Mouse (Mus musculus) hindbrain, embryonic 15.5 days (tissue): ENCODE measurements around the gene Ippk. TPM values are rescaled to one million over a fixed set of nuclear protein-coding genes. Genes with fewer than 3 reads are reported as not detected.

ENCODE experiments used
- ATAC-seq: fragments of 200-750 bp; cut with Nextera tagmentation; 2 replicates; pipeline ENCODE4 v1.8.0; 2017; ENCODE audit warnings: low read depth, moderate number of reproducible peaks, moderate TSS enrichment; ENCODE audit not compliant: low FRiP score
- H3K27ac ChIP-seq: fragments of 300-500 bp; sonication (generic); replicated peaks from 2 replicates; pipeline ENCODE4 v1.5.1; 2015; ENCODE audit warnings: mild to moderate bottlenecking, inconsistent platforms
- H3K27me3 ChIP-seq: fragments of 300-500 bp; sonication (generic); 2 replicates; pipeline ENCODE4 v1.6.1; 2015; ENCODE audit warnings: control low read depth, inconsistent platforms
- H3K36me3 ChIP-seq: fragments of 300-500 bp; sonication (generic); 2 replicates; pipeline ENCODE4 v1.6.1; 2015; ENCODE audit warnings: control low read depth, inconsistent platforms
- H3K4me1 ChIP-seq: fragments of 300-500 bp; sonication (generic); replicated peaks from 2 replicates; pipeline ENCODE4 v1.6.1; 2015; ENCODE audit warnings: control low read depth, inconsistent platforms
- H3K4me2 ChIP-seq: fragments of 300-500 bp; sonication (generic); 2 replicates; pipeline ENCODE4 v1.6.1; 2015; ENCODE audit warnings: moderate library complexity, mild to moderate bottlenecking, inconsistent platforms
- H3K4me3 ChIP-seq: fragments of 300-500 bp; sonication (generic); 2 replicates; pipeline ENCODE4 v1.5.1; 2015; ENCODE audit warnings: mild to moderate bottlenecking, inconsistent platforms
- H3K9ac ChIP-seq: fragments of 300-500 bp; sonication (generic); 2 replicates; pipeline ENCODE4 v1.6.1; 2015; ENCODE audit warnings: inconsistent platforms
- H3K9me3 ChIP-seq: fragments of 300-500 bp; sonication (generic); 2 replicates; pipeline ENCODE4 v1.6.1; 2016; ENCODE audit warnings: control low read depth, inconsistent platforms
- WGBS: fragments of 180-500 bp; shearing (Covaris S2); methylation state at CpG from one replicate; pipeline ENCODE4 v1.1.7; 2015; 5-methylcytosine and 5-hydroxymethylcytosine counted together
- polyA plus RNA-seq: library from polyadenylated mRNA; unstranded; fragments of >200 nt; fragmentation: Nextera tagmentation; extraction: Ambion mirVana; gene quantifications from 2 replicates; pipeline ENCODE4 v1.2.1, GENCODE M21; 2015

Gene Ippk
- polyA plus RNA-seq, 1 experiment from 2014 or later: 13.2 TPM

- WGBS: 87% methylated on average over 4 of the region's 4 CpGs
- no peaks in the 10 kb centered on the region for H3K36me3 ChIP-seq
- no peaks in the 10 kb centered on the region for H3K9me3 ChIP-seq
- ATAC-seq: no peak
- no peak overlapping the region for H3K27ac ChIP-seq
- H3K4me1 ChIP-seq: no peaks in the 10 kb centered on the region
- H3K4me3 ChIP-seq: no peak overlapping the region
- H3K4me2 ChIP-seq: no peak overlapping the region
- H3K9ac ChIP-seq: no peak overlapping the region
- H3K27me3 ChIP-seq: no peaks in the 10 kb centered on the region
These were observed 84.7 kb downstream of the Ippk start for GRCm38 (mm10) chr13:49505776-49506175.

DNA sequence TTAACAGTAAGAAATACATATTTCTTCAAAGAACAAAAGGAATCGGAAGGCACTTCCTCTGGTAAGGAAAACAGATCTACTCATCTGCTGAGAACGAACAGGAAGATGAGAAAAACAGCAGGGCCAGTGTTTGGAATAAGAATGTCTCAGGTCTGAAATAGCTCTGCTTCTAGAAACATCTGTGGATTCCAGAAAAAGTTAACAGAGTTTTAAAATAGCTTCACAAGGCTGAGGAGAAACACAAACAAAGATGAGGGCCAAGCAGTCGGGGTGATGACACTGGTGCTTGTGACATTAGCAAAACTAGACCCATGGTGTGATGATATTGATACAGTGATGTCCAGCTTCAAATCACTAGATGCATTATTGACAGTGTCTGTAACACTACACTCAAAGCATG is 86.1 kb downstream of the Ippk start:
- H3K4me2 ChIP-seq: no peak overlapping the region
- H3K4me1 ChIP-seq: no peaks in the 10 kb centered on the region
- 82% methylated on average over 3 of the region's 3 CpGs for WGBS
- H3K4me3 ChIP-seq: no peak overlapping the region
- H3K36me3 ChIP-seq: no peaks in the 10 kb centered on the region
- no peaks in the 10 kb centered on the region for H3K27me3 ChIP-seq
- ATAC-seq: no peak
- H3K9me3 ChIP-seq: no peaks in the 10 kb centered on the region
- H3K27ac ChIP-seq: no peak overlapping the region
- no peak overlapping the region for H3K9ac ChIP-seq

Other genes with a start within 250 kb of the Ippk start
- 28.2 and 32.3 TPM in 2 replicates for gene Ninj1, start 233.8 kb upstream of the Ippk start, polyA plus RNA-seq
- gene Card19, start 205.2 kb upstream of the Ippk start, polyA plus RNA-seq: 33.8 and 37.9 TPM in 2 replicates
- 0.48 and 0.80 TPM in 2 replicates for gene Susd3, start 172.5 kb upstream of the Ippk start, polyA plus RNA-seq
- gene Fgd3, start 100.9 kb upstream of the Ippk start, polyA plus RNA-seq: 1.6 and 1.9 TPM in 2 replicates
- gene Bicd2, start 79.7 kb upstream of the Ippk start, polyA plus RNA-seq: 28.7 and 28.9 TPM in 2 replicates
- gene Tes3-ps, start 72.1 kb downstream of the Ippk start, polyA plus RNA-seq: 0.30 and 0.39 TPM in 2 replicates
- 2.6 and 2.7 TPM in 2 replicates for gene Ecm2, start 83.6 kb downstream of the Ippk start, polyA plus RNA-seq
- gene Aspn, start 123.2 kb downstream of the Ippk start, polyA plus RNA-seq: 0.70 and 1.2 TPM in 2 replicates
- gene Omd, start 161.2 kb downstream of the Ippk start, polyA plus RNA-seq: 0.54 and 0.88 TPM in 2 replicates
- gene Ogn, start 186.8 kb downstream of the Ippk start, polyA plus RNA-seq: 9.8 and 13.6 TPM in 2 replicates
- 7.1 and 8.5 TPM in 2 replicates for gene Cenpp, start 231.5 kb downstream of the Ippk start, polyA plus RNA-seq
- gene Nol8, start 231.8 kb downstream of the Ippk start, polyA plus RNA-seq: 15.0 and 16.8 TPM in 2 replicates